Mouse (Mus musculus): ENCODE results near the gene Scg3. TPM values are rescaled to one million over a fixed set of nuclear protein-coding genes. Genes with fewer than 3 reads are reported as not detected.

The Scg3 gene
- polyA plus RNA-seq (2014; fragmentation: Nextera tagmentation; extraction: Ambion mirVana): 122 and 125 TPM in 2 replicates

- no peaks in the 10 kb centered on the region for H3K27me3 ChIP-seq (ENCODE audit: control insufficient read depth, insufficient read depth, low read length)
- peak; percentile 99 for ATAC-seq (ENCODE audit: low FRiP score, low TSS enrichment)
- H3K9me3 ChIP-seq (ENCODE audit: control insufficient read depth, low read length): no peaks in the 10 kb centered on the region
- peak within 1 kb of the TSS; percentile 62 for H3K4me3 ChIP-seq (replicated peaks; ENCODE audit: low read depth, low read length)
- 0 out of 2 replicates have a peak, but pooled peaks cover 12% of the 10 kb centered on the region for H3K4me1 ChIP-seq (ENCODE audit: control insufficient read depth, insufficient read depth, low read length)
- peak within 1 kb of the TSS; percentile 50 for H3K4me2 ChIP-seq (ENCODE audit: low read length)
- H3K9ac ChIP-seq (replicated peaks; ENCODE audit: low read length): peak within 1 kb of the TSS; percentile 79
- peak; percentile 98 for DNase-seq
- peaks cover 18% of the 10 kb centered on the region for H3K36me3 ChIP-seq (ENCODE audit: control insufficient read depth, insufficient read depth, low read length)
- H3K27ac ChIP-seq (replicated peaks; ENCODE audit: low read depth, low read length): peak within 1 kb of the TSS; percentile 90
- 4% methylated on average over 42 of the region's 42 CpGs for WGBS
These were observed at the start of gene Scg3 for GRCm38 (mm10) chr9:75683426-75684191. Gene Scg3, minus strand, starts transcription at chr9:75684056.

- Histone ChIP-seq H3K4me2 (ENCODE audit: low read length) (no peak overlapping the region), H3K36me3 (ENCODE audit: control insufficient read depth, insufficient read depth, low read length) (no peaks in the 10 kb centered on the region), H3K4me3 (replicated peaks; ENCODE audit: low read depth, low read length) (no peak overlapping the region), H3K4me1 (ENCODE audit: control insufficient read depth, insufficient read depth, low read length) (no peaks in the 10 kb centered on the region), H3K27me3 (ENCODE audit: control insufficient read depth, insufficient read depth, low read length) (no peaks in the 10 kb centered on the region), H3K9ac (replicated peaks; ENCODE audit: low read length) (no peak overlapping the region), H3K9me3 (ENCODE audit: control insufficient read depth, low read length) (no peaks in the 10 kb centered on the region), H3K27ac (replicated peaks; ENCODE audit: low read depth, low read length) (no peak overlapping the region)
- WGBS: 46% methylated on average over 11 of the region's 11 CpGs
- ATAC-seq (ENCODE audit: low FRiP score, low TSS enrichment) (peak; percentile 63; the same call in 1 of the 2 replicates), DNase-seq (peak; percentile 80)
These were observed 36.3 kb upstream of the Scg3 start for GRCm38 (mm10) chr9:75719952-75720687.

DNA sequence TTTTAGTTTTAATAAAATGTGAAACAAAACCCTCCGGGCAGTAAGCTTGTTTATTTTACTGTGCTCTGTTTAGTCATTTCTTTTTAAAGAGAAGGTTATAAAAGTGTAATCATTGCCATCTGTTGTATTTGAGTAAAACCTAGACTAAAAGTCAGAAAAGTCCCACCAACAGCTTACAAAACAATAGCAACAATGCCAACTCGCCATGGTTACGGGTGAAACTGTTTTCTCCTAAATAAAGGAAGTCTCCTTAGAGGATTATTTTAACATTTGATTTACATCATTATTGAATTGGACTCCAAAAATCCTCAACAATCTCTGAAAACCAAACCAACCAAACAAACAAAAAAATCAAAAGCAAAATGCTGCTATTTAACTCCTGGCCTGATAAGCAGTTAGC, 35.6 kb upstream of the Scg3 start:
- ATAC-seq (ENCODE audit: low FRiP score, low TSS enrichment) (no peak), DNase-seq (no peak)
- no peak overlapping the region for H3K4me2 ChIP-seq (ENCODE audit: low read length)
- no peaks in the 10 kb centered on the region for H3K36me3 ChIP-seq (ENCODE audit: control insufficient read depth, insufficient read depth, low read length)
- H3K4me3 ChIP-seq (replicated peaks; ENCODE audit: low read depth, low read length): no peak overlapping the region
- H3K4me1 ChIP-seq (ENCODE audit: control insufficient read depth, insufficient read depth, low read length): no peaks in the 10 kb centered on the region
- H3K27ac ChIP-seq (replicated peaks; ENCODE audit: low read depth, low read length): no peak overlapping the region
- H3K27me3 ChIP-seq (ENCODE audit: control insufficient read depth, insufficient read depth, low read length): no peaks in the 10 kb centered on the region
- WGBS: 77% methylated on average over 3 of the region's 3 CpGs
- no peaks in the 10 kb centered on the region for H3K9me3 ChIP-seq (ENCODE audit: control insufficient read depth, low read length)
- H3K9ac ChIP-seq (replicated peaks; ENCODE audit: low read length): no peak overlapping the region

GRCm38 (mm10) chr9:75684772-75685171, 916 bp upstream of the Scg3 start:
- Histone ChIP-seq H3K9ac (replicated peaks; ENCODE audit: low read length) (peak overlapping the region; percentile 79), H3K27ac (replicated peaks; ENCODE audit: low read depth, low read length) (peak overlapping the region; percentile 90), H3K4me1 (ENCODE audit: control insufficient read depth, insufficient read depth, low read length) (0 out of 2 replicates have a peak, but pooled peaks cover 12% of the 10 kb centered on the region), H3K36me3 (ENCODE audit: control insufficient read depth, insufficient read depth, low read length) (peaks cover 10% of the 10 kb centered on the region), H3K27me3 (ENCODE audit: control insufficient read depth, insufficient read depth, low read length) (no peaks in the 10 kb centered on the region), H3K4me3 (replicated peaks; ENCODE audit: low read depth, low read length) (peak overlapping the region; percentile 62), H3K9me3 (ENCODE audit: control insufficient read depth, low read length) (no peaks in the 10 kb centered on the region), H3K4me2 (ENCODE audit: low read length) (peak overlapping the region; percentile 50)
- DNase-seq (peak; percentile 41), ATAC-seq (ENCODE audit: low FRiP score, low TSS enrichment) (no peak)
- 47% methylated on average over 3 of the region's 3 CpGs for WGBS

GRCm38 (mm10) chr9:75684292-75684691, 436 bp upstream of the Scg3 start:
- WGBS: 52% methylated on average over 4 of the region's 4 CpGs
- no peak for ATAC-seq (ENCODE audit: low FRiP score, low TSS enrichment)
- no peaks in the 10 kb centered on the region for H3K27me3 ChIP-seq (ENCODE audit: control insufficient read depth, insufficient read depth, low read length)
- 0 out of 2 replicates have a peak, but pooled peaks cover 12% of the 10 kb centered on the region for H3K4me1 ChIP-seq (ENCODE audit: control insufficient read depth, insufficient read depth, low read length)
- H3K9ac ChIP-seq (replicated peaks; ENCODE audit: low read length): peak overlapping the region; percentile 79
- H3K27ac ChIP-seq (replicated peaks; ENCODE audit: low read depth, low read length): peak overlapping the region; percentile 90
- no peaks in the 10 kb centered on the region for H3K9me3 ChIP-seq (ENCODE audit: control insufficient read depth, low read length)
- H3K36me3 ChIP-seq (ENCODE audit: control insufficient read depth, insufficient read depth, low read length): peaks cover 13% of the 10 kb centered on the region
- H3K4me2 ChIP-seq (ENCODE audit: low read length): peak overlapping the region; percentile 50
- DNase-seq: peak; percentile 53
- H3K4me3 ChIP-seq (replicated peaks; ENCODE audit: low read depth, low read length): peak overlapping the region; percentile 62

DNA sequence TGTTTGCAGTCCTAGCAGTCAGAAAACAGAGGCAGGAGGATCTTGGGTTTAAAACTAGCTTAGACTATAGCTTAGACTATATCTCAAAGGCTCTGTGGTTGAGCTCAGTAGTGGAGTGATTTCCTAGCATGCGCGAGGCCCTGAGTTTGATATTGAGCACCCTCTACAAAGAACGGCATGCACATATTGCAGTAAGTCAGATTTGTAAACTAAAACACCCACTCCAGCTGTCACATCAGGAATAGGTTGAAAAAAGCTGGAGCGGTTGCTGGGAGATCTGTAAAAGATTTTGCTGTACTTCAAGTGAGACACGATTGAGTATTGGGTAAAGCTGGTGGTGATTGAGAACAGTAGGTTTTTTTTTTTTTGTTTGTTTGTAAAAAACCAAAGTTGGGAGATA, 3.2 kb downstream of the Scg3 start:
- WGBS: 94% methylated on average over 5 of the region's 5 CpGs
- Histone ChIP-seq H3K4me3 (replicated peaks; ENCODE audit: low read depth, low read length) (no peak overlapping the region), H3K9ac (replicated peaks; ENCODE audit: low read length) (no peak overlapping the region), H3K9me3 (ENCODE audit: control insufficient read depth, low read length) (no peaks in the 10 kb centered on the region), H3K27ac (replicated peaks; ENCODE audit: low read depth, low read length) (no peak overlapping the region), H3K4me1 (ENCODE audit: control insufficient read depth, insufficient read depth, low read length) (0 out of 2 replicates have a peak, but pooled peaks cover 12% of the 10 kb centered on the region), H3K27me3 (ENCODE audit: control insufficient read depth, insufficient read depth, low read length) (no peaks in the 10 kb centered on the region), H3K36me3 (ENCODE audit: control insufficient read depth, insufficient read depth, low read length) (peaks cover 47% of the 10 kb centered on the region), H3K4me2 (ENCODE audit: low read length) (no peak overlapping the region)
- DNase-seq: no peak
- no peak for ATAC-seq (ENCODE audit: low FRiP score, low TSS enrichment)

DNA sequence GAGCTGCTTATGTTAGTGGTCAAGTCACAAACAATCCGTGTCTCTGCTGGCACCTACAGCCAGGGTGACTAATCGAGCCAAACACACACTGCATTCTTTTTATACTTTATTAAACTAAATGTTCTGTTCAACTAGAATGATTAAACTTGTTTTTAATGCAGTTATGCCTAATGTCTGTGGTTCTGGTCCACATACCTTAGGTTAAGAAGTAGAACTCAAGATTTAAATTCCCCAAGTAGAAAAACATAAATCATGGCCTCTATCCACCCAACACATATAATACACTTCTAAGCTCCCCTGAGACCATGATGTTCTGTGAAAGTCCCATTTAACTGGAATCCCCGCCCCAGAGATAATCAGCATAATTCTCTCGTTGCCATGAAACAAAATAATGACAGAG, 4.2 kb downstream of the Scg3 start:
- 67% methylated on average over 4 of the region's 4 CpGs for WGBS
- H3K4me1 ChIP-seq (ENCODE audit: control insufficient read depth, insufficient read depth, low read length): 0 out of 2 replicates have a peak, but pooled peaks cover 11% of the 10 kb centered on the region
- ATAC-seq (ENCODE audit: low FRiP score, low TSS enrichment) (no peak), DNase-seq (no peak)
- H3K9me3 ChIP-seq (ENCODE audit: control insufficient read depth, low read length): no peaks in the 10 kb centered on the region
- no peak overlapping the region for H3K9ac ChIP-seq (replicated peaks; ENCODE audit: low read length)
- no peak overlapping the region for H3K27ac ChIP-seq (replicated peaks; ENCODE audit: low read depth, low read length)
- H3K27me3 ChIP-seq (ENCODE audit: control insufficient read depth, insufficient read depth, low read length): no peaks in the 10 kb centered on the region
- no peak overlapping the region for H3K4me2 ChIP-seq (ENCODE audit: low read length)
- peaks cover 57% of the 10 kb centered on the region for H3K36me3 ChIP-seq (ENCODE audit: control insufficient read depth, insufficient read depth, low read length)
- no peak overlapping the region for H3K4me3 ChIP-seq (replicated peaks; ENCODE audit: low read depth, low read length)

GRCm38 (mm10) chr9:75678341-75678740, 5.5 kb downstream of the Scg3 start:
- no peak for ATAC-seq (ENCODE audit: low FRiP score, low TSS enrichment)
- Histone ChIP-seq H3K4me3 (replicated peaks; ENCODE audit: low read depth, low read length) (no peak overlapping the region), H3K27ac (replicated peaks; ENCODE audit: low read depth, low read length) (no peak overlapping the region), H3K9me3 (ENCODE audit: control insufficient read depth, low read length) (no peaks in the 10 kb centered on the region), H3K27me3 (ENCODE audit: control insufficient read depth, insufficient read depth, low read length) (no peaks in the 10 kb centered on the region), H3K9ac (replicated peaks; ENCODE audit: low read length) (no peak overlapping the region), H3K4me2 (ENCODE audit: low read length) (no peak overlapping the region), H3K36me3 (ENCODE audit: control insufficient read depth, insufficient read depth, low read length) (peaks cover 69% of the 10 kb centered on the region), H3K4me1 (ENCODE audit: control insufficient read depth, insufficient read depth, low read length) (0 out of 2 replicates have a peak, but pooled peaks cover 9% of the 10 kb centered on the region)
- 88% methylated on average over 7 of the region's 7 CpGs for WGBS
- no peak for DNase-seq

All from midbrain, embryonic 14.5 days (tissue).